Mouse (Mus musculus): Measurements from ENCODE around the gene Psmb8.

DNA sequence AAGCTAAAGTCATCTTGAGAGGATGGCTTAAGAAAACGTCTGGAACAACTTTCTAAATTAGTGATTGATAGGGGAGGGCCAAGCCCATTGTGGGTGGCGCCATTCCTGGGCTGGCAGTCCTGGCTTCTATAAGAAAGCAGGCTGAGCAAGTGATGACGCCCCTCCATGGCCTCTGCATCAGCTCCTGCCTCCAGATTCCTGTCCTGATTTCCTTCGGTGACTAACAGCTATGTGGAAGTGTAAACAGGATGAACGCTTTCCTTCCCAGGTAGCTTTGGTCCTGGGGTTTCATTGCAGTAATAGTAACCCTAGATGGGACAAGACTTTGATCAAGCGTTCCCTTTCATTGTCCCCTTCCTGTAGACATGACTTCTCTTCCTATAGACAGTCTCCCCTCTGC lies 18.5 kb upstream of the Psmb8 start:
- TF ChIP-seq POLR2A (IDR thresholded peaks at IDR 0.05; ENCODE audit: insufficient read length, low read depth) = no peak
- TF ChIP-seq MAX (IDR thresholded peaks at IDR 0.05; ENCODE audit: low read depth) = no peak
- TF ChIP-seq POLR2AphosphoS2 (IDR thresholded peaks at IDR 0.05; ENCODE audit: insufficient read length, low read depth) = no peak
- no peak for TF ChIP-seq E2F4 (IDR thresholded peaks at IDR 0.05; ENCODE audit: insufficient read depth)
- TF ChIP-seq REST (IDR thresholded peaks at IDR 0.05; ENCODE audit: insufficient read depth, insufficient read length) = no peak
- TF ChIP-seq TCF12 (IDR thresholded peaks at IDR 0.05; ENCODE audit: insufficient read depth, poor library complexity, severe bottlenecking) = no peak
- no peak for TF ChIP-seq CEBPB (IDR thresholded peaks at IDR 0.05; ENCODE audit: insufficient read depth, poor library complexity, severe bottlenecking)
- TF ChIP-seq MYOG (IDR thresholded peaks at IDR 0.05; ENCODE audit: control insufficient read depth in 1 of 3, insufficient read depth in 1 of 3, insufficient read length in 2 of 3, low read depth in 2 of 3) = no peak
